Mouse (Mus musculus): Measurements from ENCODE around the gene Calm1. TPM values are rescaled to one million over a fixed set of nuclear protein-coding genes. Genes with fewer than 3 reads are reported as not detected.

Calm1 gene
- polyA plus RNA-seq (2015; fragmentation: Nextera tagmentation; extraction: Ambion mirVana): 1,204 and 1,434 TPM in 2 replicates

GRCm38 (mm10) chr12:100198967-100199660, at the start of gene Calm1:
Gene Calm1, plus strand, starts transcription at chr12:100199435.

GRCm38 (mm10) chr12:100159261-100159975, 39.8 kb upstream of the Calm1 start, which contains the start of gene Nrde2:
Gene Nrde2, minus strand, starts transcription at chr12:100159653.

Other genes with a start within 250 kb of the Calm1 start
- gene Kcnk13, start 234.9 kb upstream of the Calm1 start, polyA plus RNA-seq (2015; fragmentation: Nextera tagmentation; extraction: Ambion mirVana): 0.55 and 1.5 TPM in 2 replicates
- gene Psmc1, start 89.3 kb upstream of the Calm1 start, polyA plus RNA-seq (2015; fragmentation: Nextera tagmentation; extraction: Ambion mirVana): 171 and 187 TPM in 2 replicates
- gene Nrde2, start 39.8 kb upstream of the Calm1 start, polyA plus RNA-seq (2015; fragmentation: Nextera tagmentation; extraction: Ambion mirVana): 5.6 and 5.9 TPM in 2 replicates